Mouse (Mus musculus) ES-Bruce4 (cell line): ENCODE results near the gene Ube2d2b.

Experiments used
- CTCF ChIP-seq: IDR thresholded peaks from one replicate; pipeline ENCODE4 v1.8.1; 2011; ENCODE audit warnings: low read depth, low read length
- POLR2A ChIP-seq: IDR thresholded peaks from one replicate; pipeline ENCODE4 v1.8.1; 2011; ENCODE audit warnings: low read length; ENCODE audit not compliant: insufficient read depth

DNA sequence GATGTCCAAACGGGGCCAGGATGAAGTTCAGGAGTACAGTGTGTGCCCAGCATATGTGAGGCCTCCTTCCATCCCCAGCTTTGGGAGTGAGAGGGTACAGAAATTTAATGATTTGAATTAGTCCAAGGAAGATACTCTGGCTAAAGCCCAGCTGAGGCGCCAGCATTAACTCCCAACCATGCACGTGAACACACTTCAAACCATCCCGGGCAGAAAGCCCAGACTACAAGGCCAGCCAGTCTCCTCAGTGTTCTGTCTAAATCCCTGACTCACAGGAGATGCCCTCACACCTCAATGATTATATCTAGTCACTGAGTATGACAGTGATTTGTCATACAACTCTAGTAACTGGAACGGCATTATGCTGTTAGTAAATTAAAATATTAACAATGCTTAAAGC is 17.4 kb downstream of the Ube2d2b start:
- TF ChIP-seq POLR2A = no peak
- TF ChIP-seq CTCF = no peak
